Mouse (Mus musculus): Measurements from ENCODE around the gene Zdhhc17. TPM values are rescaled to one million over a fixed set of nuclear protein-coding genes. Genes with fewer than 3 reads are reported as not detected.

Zdhhc17 gene
- polyA plus RNA-seq, 1 experiment = 31.3 TPM

DNA sequence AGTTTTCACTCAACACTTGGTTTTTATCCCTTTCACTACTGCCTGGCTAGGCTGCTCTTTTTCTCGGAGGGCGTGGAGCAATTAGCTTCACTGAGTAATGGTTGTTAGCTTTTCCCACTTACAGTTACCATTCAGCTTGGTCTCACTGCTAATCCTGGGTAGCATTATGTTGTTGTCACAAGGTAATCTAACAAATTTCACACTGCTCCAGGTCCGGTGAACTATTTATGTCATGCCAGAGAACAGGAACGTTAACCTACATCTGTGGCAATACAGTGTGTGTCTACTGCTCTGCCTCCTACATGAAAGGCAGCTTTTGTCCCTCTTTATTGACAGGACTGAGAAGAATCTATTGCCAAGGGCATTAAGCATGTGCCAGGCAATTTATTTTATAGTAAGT lies 14.8 kb upstream of the Zdhhc17 start:
- Histone ChIP-seq H3K36me3 (ENCODE audit: control insufficient read depth, insufficient read depth, low read length, poor library complexity, severe bottlenecking) (no peaks in the 10 kb centered on the region), H3K9me3 (replicated peaks; ENCODE audit: control insufficient read depth, insufficient read depth, low read length, poor library complexity, severe bottlenecking) (no peaks in the 10 kb centered on the region; the same call in 1 of the 2 replicates), H3K4me1 (ENCODE audit: control insufficient read depth, insufficient read depth, low read length) (no peaks in the 10 kb centered on the region), H3K4me3 (ENCODE audit: low read depth, low read length) (no peak overlapping the region), H3K9ac (ENCODE audit: low read depth, poor library complexity, severe bottlenecking) (no peak overlapping the region), H3K27ac (ENCODE audit: insufficient read depth, low read length) (no peak overlapping the region), H3K27me3 (ENCODE audit: control insufficient read depth, insufficient read depth, low read length, poor library complexity, severe bottlenecking) (no peaks in the 10 kb centered on the region)
- TF ChIP-seq POLR2A (IDR thresholded peaks at IDR 0.05; ENCODE audit: insufficient read depth, low read length) = no peak
- no peak for TF ChIP-seq EP300 (IDR thresholded peaks at IDR 0.05; ENCODE audit: insufficient read depth, low read depth, low read length)
- TF ChIP-seq CTCF (IDR thresholded peaks at IDR 0.05; ENCODE audit: low read depth, low read length) = no peak

DNA sequence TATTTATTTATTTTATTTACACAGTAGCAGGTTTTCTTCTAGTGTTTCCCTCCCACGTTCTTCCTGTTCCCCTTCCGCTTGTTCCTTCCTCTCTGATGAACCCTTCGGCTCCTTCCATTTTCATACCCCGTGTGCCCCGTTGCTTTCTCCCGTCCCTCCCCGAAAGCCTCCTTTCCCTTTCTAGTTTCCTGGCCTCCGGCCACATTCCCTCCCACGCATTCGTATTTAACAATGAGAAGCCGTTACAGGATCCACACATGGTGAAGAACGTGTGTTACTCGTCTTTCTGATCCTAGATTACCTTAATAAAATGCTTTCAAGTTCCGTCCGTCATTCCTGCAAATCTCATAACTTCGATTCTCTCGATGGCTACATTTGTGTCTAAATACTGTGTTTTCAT lies 4.5 kb upstream of the Zdhhc17 start:
- Histone ChIP-seq H3K9ac (ENCODE audit: low read depth, poor library complexity, severe bottlenecking) (no peak overlapping the region), H3K9me3 (replicated peaks; ENCODE audit: control insufficient read depth, insufficient read depth, low read length, poor library complexity, severe bottlenecking) (no peaks in the 10 kb centered on the region), H3K4me3 (ENCODE audit: low read depth, low read length) (no peak overlapping the region), H3K27me3 (ENCODE audit: control insufficient read depth, insufficient read depth, low read length, poor library complexity, severe bottlenecking) (peaks cover 9% of the 10 kb centered on the region; the same call in 1 of the 2 replicates), H3K4me1 (ENCODE audit: control insufficient read depth, insufficient read depth, low read length) (no peaks in the 10 kb centered on the region), H3K27ac (ENCODE audit: insufficient read depth, low read length) (no peak overlapping the region), H3K36me3 (ENCODE audit: control insufficient read depth, insufficient read depth, low read length, poor library complexity, severe bottlenecking) (no peaks in the 10 kb centered on the region)
- no peak for TF ChIP-seq EP300 (IDR thresholded peaks at IDR 0.05; ENCODE audit: insufficient read depth, low read depth, low read length)
- TF ChIP-seq CTCF (IDR thresholded peaks at IDR 0.05; ENCODE audit: low read depth, low read length) = no peak
- TF ChIP-seq POLR2A (IDR thresholded peaks at IDR 0.05; ENCODE audit: insufficient read depth, low read length) = no peak

DNA sequence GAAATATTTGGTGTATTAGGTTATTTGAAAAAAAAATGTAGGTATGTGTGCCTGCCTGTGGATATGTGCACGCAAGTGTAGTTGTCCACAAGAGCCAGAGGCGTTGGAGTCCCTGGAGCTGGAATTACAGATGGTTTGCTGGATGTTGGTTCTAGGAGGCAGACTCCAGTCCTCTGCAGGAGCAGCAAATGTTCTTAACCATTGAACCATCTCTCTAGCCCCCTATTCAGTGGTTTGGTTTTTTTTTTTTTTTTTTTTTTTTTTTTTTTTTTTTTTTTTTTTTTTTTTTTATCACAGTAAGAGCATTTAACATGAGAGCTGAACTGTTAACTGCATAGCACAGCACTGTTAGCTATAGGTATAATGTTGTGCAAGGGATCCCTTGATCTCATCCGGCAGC lies 3.3 kb upstream of the Zdhhc17 start:
- TF ChIP-seq CTCF (IDR thresholded peaks at IDR 0.05; ENCODE audit: low read depth, low read length) (no peak), POLR2A (IDR thresholded peaks at IDR 0.05; ENCODE audit: insufficient read depth, low read length) (no peak), EP300 (IDR thresholded peaks at IDR 0.05; ENCODE audit: insufficient read depth, low read depth, low read length) (no peak)
- no peaks in the 10 kb centered on the region for H3K36me3 ChIP-seq (ENCODE audit: control insufficient read depth, insufficient read depth, low read length, poor library complexity, severe bottlenecking)
- no peak overlapping the region for H3K27ac ChIP-seq (ENCODE audit: insufficient read depth, low read length)
- H3K9ac ChIP-seq (ENCODE audit: low read depth, poor library complexity, severe bottlenecking) = no peak overlapping the region
- peaks cover 9% of the 10 kb centered on the region; the same call in 1 of the 2 replicates for H3K27me3 ChIP-seq (ENCODE audit: control insufficient read depth, insufficient read depth, low read length, poor library complexity, severe bottlenecking)
- H3K4me3 ChIP-seq (ENCODE audit: low read depth, low read length) = no peak overlapping the region
- H3K9me3 ChIP-seq (replicated peaks; ENCODE audit: control insufficient read depth, insufficient read depth, low read length, poor library complexity, severe bottlenecking) = no peaks in the 10 kb centered on the region
- H3K4me1 ChIP-seq (ENCODE audit: control insufficient read depth, insufficient read depth, low read length) = no peaks in the 10 kb centered on the region

DNA sequence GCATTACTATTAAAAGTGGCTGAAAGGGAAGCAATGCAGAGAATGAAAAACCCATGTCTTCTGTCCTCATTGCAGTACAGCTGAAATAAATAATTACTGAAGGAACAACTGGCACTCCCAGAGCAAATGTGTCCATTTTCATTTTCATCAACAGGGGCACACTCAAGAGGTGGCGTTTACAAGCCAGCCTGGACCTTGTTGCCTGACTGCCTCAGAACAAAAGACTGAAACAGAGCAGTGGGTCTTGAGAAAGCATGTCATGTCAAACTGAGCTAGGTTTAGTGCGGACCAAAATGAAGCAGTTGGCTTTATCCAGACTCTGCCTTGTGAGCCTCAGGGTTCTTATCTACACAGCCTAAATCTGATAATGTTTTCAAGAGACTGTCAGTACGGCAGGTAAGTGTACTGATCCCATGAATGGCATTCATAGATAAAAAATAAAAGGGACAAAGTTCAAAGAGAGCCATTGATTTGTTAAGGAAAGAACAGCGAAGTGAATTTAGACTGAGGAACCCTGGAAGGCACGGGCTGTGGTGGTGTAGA lies 2.6 kb upstream of the Zdhhc17 start:
- no peaks in the 10 kb centered on the region for H3K36me3 ChIP-seq (ENCODE audit: control insufficient read depth, insufficient read depth, low read length, poor library complexity, severe bottlenecking)
- no peaks in the 10 kb centered on the region for H3K9me3 ChIP-seq (replicated peaks; ENCODE audit: control insufficient read depth, insufficient read depth, low read length, poor library complexity, severe bottlenecking)
- no peak overlapping the region for H3K9ac ChIP-seq (ENCODE audit: low read depth, poor library complexity, severe bottlenecking)
- TF ChIP-seq POLR2A (IDR thresholded peaks at IDR 0.05; ENCODE audit: insufficient read depth, low read length) (no peak), EP300 (IDR thresholded peaks at IDR 0.05; ENCODE audit: insufficient read depth, low read depth, low read length) (no peak), CTCF (IDR thresholded peaks at IDR 0.05; ENCODE audit: low read depth, low read length) (no peak)
- peaks cover 9% of the 10 kb centered on the region; the same call in 1 of the 2 replicates for H3K27me3 ChIP-seq (ENCODE audit: control insufficient read depth, insufficient read depth, low read length, poor library complexity, severe bottlenecking)
- no peaks in the 10 kb centered on the region for H3K4me1 ChIP-seq (ENCODE audit: control insufficient read depth, insufficient read depth, low read length)
- H3K27ac ChIP-seq (ENCODE audit: insufficient read depth, low read length) = no peak overlapping the region
- H3K4me3 ChIP-seq (ENCODE audit: low read depth, low read length) = no peak overlapping the region

DNA sequence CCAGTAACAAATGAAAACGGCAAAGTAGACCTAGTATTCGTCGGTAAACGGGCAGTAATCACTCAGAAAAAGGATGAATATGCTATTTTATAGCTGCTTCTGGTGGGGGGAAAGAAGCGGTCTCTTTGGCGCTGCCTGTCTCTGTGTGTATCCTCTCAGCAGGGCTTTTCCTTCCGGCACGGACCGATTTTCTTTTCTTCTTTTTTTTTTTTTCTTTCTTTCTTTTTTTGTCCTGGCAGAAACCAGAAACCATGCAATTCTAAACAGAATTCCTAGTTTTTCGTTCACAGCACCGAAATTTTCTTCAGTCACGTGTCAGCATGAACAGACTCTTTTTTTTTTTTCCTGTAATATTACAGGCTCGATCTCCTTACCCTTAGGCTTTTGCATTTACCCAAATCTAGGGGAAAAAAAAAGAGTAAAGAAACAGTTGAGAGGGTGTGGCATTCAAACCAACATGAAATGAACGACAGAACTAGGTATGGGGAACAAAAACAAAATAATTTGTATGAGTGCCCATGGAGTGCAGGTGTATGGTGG lies 1.4 kb upstream of the Zdhhc17 start:
- Histone ChIP-seq H3K27ac (ENCODE audit: insufficient read depth, low read length) (no peak overlapping the region), H3K9me3 (replicated peaks; ENCODE audit: control insufficient read depth, insufficient read depth, low read length, poor library complexity, severe bottlenecking) (no peaks in the 10 kb centered on the region), H3K4me3 (ENCODE audit: low read depth, low read length) (0 out of 2 replicates have a peak overlapping the region, but pooled peaks have one; percentile 52), H3K9ac (ENCODE audit: low read depth, poor library complexity, severe bottlenecking) (peak overlapping the region; percentile 94), H3K4me1 (ENCODE audit: control insufficient read depth, insufficient read depth, low read length) (no peaks in the 10 kb centered on the region), H3K36me3 (ENCODE audit: control insufficient read depth, insufficient read depth, low read length, poor library complexity, severe bottlenecking) (no peaks in the 10 kb centered on the region), H3K27me3 (ENCODE audit: control insufficient read depth, insufficient read depth, low read length, poor library complexity, severe bottlenecking) (peaks cover 9% of the 10 kb centered on the region; the same call in 1 of the 2 replicates)
- TF ChIP-seq POLR2A (IDR thresholded peaks at IDR 0.05; ENCODE audit: insufficient read depth, low read length) (no peak), EP300 (IDR thresholded peaks at IDR 0.05; ENCODE audit: insufficient read depth, low read depth, low read length) (no peak), CTCF (IDR thresholded peaks at IDR 0.05; ENCODE audit: low read depth, low read length) (no peak)

DNA sequence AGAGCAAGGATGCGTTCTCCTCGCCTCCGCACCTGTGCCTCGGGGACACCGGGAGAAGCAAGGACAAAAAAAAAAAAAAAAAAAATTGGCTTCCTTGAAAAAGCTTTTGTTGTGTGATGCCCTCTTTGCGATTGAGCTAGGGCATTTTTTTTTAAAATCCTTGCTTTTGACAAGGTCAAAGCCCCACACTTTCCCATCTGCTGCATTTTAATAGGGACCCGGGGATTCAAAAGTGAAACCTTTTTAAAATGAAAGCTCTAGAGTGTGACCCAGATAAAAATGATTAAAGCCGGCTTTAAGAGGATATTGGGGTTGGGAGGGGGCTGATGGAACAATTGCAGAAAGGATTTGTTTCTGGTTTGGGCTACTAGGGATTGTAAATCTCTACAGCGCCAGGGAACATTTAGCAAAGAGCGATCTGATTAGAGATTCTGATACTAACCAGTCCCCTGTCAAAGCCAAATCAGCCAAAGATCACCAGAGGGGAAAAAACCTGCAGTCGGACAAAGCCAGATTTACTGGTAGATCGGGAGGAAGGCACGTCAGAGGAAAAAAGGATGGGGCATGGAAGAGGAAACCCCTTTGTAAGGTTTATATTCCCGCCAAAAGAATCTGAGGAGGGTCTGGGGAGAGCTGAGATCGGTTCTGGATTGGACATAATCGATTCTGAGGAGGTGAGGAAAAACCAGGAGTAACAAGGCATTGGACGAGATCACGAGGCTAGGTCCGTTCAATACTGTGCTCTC lies 713 bp upstream of the Zdhhc17 start:
- H3K4me1 ChIP-seq (ENCODE audit: control insufficient read depth, insufficient read depth, low read length) = no peaks in the 10 kb centered on the region
- no peaks in the 10 kb centered on the region for H3K36me3 ChIP-seq (ENCODE audit: control insufficient read depth, insufficient read depth, low read length, poor library complexity, severe bottlenecking)
- no peaks in the 10 kb centered on the region for H3K9me3 ChIP-seq (replicated peaks; ENCODE audit: control insufficient read depth, insufficient read depth, low read length, poor library complexity, severe bottlenecking)
- peak overlapping the region; percentile 94 for H3K9ac ChIP-seq (ENCODE audit: low read depth, poor library complexity, severe bottlenecking)
- peak overlapping the region; percentile 94 for H3K4me3 ChIP-seq (ENCODE audit: low read depth, low read length)
- 0 out of 2 replicates have a peak overlapping the region, but pooled peaks have one; percentile 26 for H3K27ac ChIP-seq (ENCODE audit: insufficient read depth, low read length)
- TF ChIP-seq POLR2A (IDR thresholded peaks at IDR 0.05; ENCODE audit: insufficient read depth, low read length) (no peak), EP300 (IDR thresholded peaks at IDR 0.05; ENCODE audit: insufficient read depth, low read depth, low read length) (no peak), CTCF (IDR thresholded peaks at IDR 0.05; ENCODE audit: low read depth, low read length) (no peak)
- H3K27me3 ChIP-seq (ENCODE audit: control insufficient read depth, insufficient read depth, low read length, poor library complexity, severe bottlenecking) = peaks cover 9% of the 10 kb centered on the region; the same call in 1 of the 2 replicates
